In genomic region chr5:35286190-35286589, GRCm38 (mm10) we compare ENCODE assay signal across 14 mouse cellular contexts. TPM values are rescaled to one million over a fixed set of nuclear protein-coding genes. Genes with fewer than 3 reads are reported as not detected.
DNase-seq lines count a peak whose midpoint lies in the region.
"Had no signal": no experiment of that assay in that cellular context is flagged by ENCODE, and none has a peak within 500 bp of the region (broad histone marks: within the 10 kb centered on the region; RNA-seq: fewer than 3 reads in every experiment).

No protein-coding gene starts in this region.

- peak; percentile 55 to 77 for DNase-seq in layer of hippocampus, adult 18-20 months (ENCODE audit: low spot score in 2 of 2)
- DNase-seq in layer of hippocampus, adult 9-10 months (ENCODE audit: low spot score), result no peak
- peak; percentile 31 to 33 for DNase-seq in right cerebral cortex, adult 2 months (ENCODE audit: low spot score in 2 of 2)
- no peak for DNase-seq in right cerebral cortex, postnatal 14 days
- DNase-seq in layer of hippocampus, adult 9-11 months, result peak; percentile 56
- DNase-seq in gastrocnemius, adult 18-20 months (ENCODE audit: low spot score), result no peak
- DNase-seq: adrenal gland, adult 2 months; adrenal gland, postnatal 25 days; cerebellum, adult 9-10 months; cerebellum, postnatal 25 days; gastrocnemius, postnatal 10 days; heart, adult 18-20 months; heart, postnatal 14 days had no signal

RNA-seq across cellular contexts. Expression of gene Adra2c, which starts 8.1 kb away (rescaled TPM):
- 10 to 100 TPM; 26.9 to 32.3 TPM for total RNA-seq in layer of hippocampus, adult 18-20 months (2021)
- under 1 TPM; 0.18 to 0.31 TPM for total RNA-seq in gastrocnemius, adult 18-20 months (2021)
- total RNA-seq: hematopoietic stem cell, adult 5-6 weeks had no signal

Comparison
In these comparisons a context has a peak if more than half of its experiments do, and no peak if none do; other contexts are left out.
1. DNase-seq: peak in layer of hippocampus, adult 18-20 months (2 of 2), right cerebral cortex, adult 2 months (2 of 2) and layer of hippocampus, adult 9-11 months (single experiment); none in layer of hippocampus, adult 9-10 months (single experiment), right cerebral cortex, postnatal 14 days (single experiment) and gastrocnemius, adult 18-20 months (single experiment).
2. RNA of gene Adra2c, which starts 8.1 kb away (total RNA-seq): 26.9 to 32.3 TPM in layer of hippocampus, adult 18-20 months; 0.18 to 0.31 TPM in gastrocnemius, adult 18-20 months; every median in the first group is over 10 times any median in the second.